Mouse (Mus musculus) left cerebral cortex, postnatal 25 days (tissue): ENCODE measurements at regions not wholly inside any gene's neighbourhood (a gene's known extent, or its start where the extent isn't known, plus 50 kb on each side); places are given as distances from the start of the nearest gene placed in this dataset.
"Not testable (repeated sequence)": the region's sequence is repeated elsewhere in the genome, so short reads cannot be mapped to it uniquely, and the experiment has no call there.

Experiments used
- DNase-seq, 2 experiments: peaks; one replicate each; pipeline ENCODE4 v3.0.0; 2022; ENCODE audit warnings: low spot score in 2 of 2, mixed read lengths in 1 of 2
- intact Hi-C: fragments of 180-260 bp; cut with DNase I; formaldehyde crosslinking; loops from one replicate; pipeline ENCODE4 v1.15.1; 2025

DNA sequence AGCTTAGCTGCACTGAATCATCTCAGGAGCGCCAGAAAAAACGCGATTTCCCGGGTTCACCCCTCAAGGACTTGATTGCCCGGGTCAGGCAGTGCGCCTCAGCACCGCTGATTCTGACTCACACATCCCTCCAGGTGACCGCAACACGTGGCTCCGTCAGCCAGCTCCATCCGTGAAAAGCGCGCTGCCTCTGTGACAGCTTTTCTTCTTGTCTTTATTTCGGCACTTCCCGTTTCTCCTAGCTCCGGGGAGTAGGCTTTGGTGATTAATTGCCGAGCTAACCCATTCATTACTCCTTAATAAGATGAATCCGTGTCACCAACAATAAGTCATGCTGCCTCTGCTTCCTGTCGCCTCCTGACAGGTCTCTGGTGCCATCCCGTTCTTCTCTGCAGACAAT lies 108.6 kb downstream of the Katnal1 start:
- no peak for DNase-seq
- intact Hi-C loops, result no loop called here

DNA sequence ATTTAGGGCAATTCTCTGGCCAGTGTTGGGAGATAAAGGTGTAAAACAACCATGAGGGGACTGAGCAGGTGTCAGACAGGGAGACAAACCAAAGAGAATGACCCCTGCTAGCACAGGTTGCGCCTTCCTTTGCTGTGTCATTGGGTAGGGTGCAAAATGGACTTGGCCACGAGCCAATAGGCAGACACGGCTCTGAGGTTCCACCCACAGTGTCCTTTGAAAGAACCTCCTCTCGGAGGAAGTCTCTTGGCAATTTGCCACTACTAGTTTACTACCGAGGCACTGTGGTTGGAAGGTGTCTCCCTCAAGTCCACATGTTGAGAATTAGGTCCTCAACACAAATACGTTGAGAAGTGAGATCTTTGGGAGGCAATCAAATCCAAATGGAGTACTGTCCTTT lies 109.7 kb downstream of the Katnal1 start:
- DNase-seq, result no peak
- intact Hi-C loops, result loop anchor here (10.0 kb wide), 1 partner anchor 705 kb away; the partner anchor contains the start of gene Wdr95

DNA sequence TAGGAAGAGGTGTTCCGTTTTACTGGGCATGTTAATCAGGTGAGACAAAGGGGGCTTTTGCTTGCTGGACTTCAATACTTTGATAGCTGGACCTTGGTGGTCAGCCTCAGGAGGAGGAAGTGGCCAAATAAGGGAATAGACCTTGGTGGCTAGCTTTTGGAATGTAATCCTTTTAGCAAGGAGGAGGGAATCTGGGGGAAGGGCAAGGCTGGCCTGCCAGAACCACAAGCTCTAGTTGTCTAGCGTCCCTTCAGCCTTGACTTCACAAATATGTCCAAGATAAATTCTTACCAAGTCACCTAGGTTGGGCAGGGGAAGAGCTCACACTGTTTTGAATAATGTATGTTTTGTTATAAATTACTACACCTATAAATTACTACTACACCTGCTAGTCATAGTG lies 110.4 kb downstream of the Katnal1 start:
- intact Hi-C loops, result loop anchor here (10.0 kb wide), 1 partner anchor 706 kb away; the partner anchor contains the start of gene Wdr95
- DNase-seq, result no peak

DNA sequence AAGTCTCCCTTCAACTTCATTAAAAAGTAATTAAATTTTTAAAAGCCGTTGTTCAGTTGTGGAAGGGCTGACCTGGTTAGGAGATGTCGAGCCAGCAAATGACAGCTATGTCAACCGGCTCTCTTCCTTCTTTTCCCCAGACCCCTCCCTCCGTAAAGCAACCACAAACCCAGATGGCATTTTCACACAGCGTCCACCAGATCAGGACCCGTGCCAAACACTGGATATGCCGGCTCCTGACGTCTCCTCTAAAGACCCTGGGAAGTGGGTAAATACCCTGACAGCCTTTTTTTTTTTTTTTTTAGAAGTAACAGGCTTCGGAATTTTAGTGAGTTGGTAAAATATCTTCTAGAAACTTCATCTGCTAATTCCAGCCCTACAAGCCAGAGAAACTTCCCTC lies 116.3 kb downstream of the Katnal1 start:
- intact Hi-C loops, result loop anchor here (2.0 to 10.0 kb wide), 3 partner anchors 18 to 712 kb away; partner anchors contain the start of gene Wdr95
- no peak for DNase-seq

GRCm38 (mm10) chr5:148812016-148812415 lies 117.1 kb downstream of the Katnal1 start:
- intact Hi-C loops, result loop anchor here (2.0 to 10.0 kb wide), 3 partner anchors 19 to 713 kb away; partner anchors contain the start of gene Wdr95
- DNase-seq, result peak; percentile 53 to 66

DNA sequence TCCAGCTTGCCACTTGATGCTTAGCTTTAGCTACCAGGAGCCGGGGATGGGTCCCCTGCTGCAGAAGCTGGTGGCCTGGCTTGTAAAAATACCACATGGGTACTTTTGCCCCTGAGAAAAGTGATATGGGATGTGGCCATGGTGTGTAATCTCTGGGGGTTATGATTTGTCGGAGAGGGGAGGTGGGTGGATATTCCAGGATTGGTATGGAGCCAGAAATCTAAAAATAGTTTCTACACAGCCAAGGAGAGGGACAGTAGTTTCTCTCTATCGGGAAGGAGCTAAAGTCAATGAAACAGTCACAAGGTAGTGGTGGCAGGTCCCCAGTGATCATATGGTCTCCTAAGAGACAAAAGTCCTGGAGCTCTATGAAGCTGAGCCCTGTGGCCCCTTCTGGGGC lies 119.6 kb downstream of the Katnal1 start:
- intact Hi-C loops, result loop anchor here (5.0 kb wide), 1 partner anchor 528 kb away; no protein-coding TSS in a partner anchor
- no peak for DNase-seq

DNA sequence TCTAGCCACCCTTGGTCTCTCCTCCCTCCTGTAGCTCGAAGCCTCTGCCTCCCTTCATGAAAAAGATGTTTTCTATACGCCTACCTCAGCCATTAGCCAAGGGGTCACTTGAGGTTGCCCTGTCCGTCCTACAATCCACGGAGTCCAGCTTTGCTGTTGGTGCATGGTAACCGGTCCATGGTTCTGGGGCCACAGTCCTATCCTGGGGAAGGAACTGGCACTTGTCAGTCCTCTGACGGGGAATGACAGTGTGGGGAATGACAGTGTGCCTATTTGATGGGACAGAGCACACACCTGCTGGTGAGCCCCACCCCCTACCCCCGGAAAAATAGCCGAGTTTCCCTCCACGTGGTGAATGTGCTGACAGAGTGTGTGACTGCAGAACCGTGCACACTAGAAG lies 120.1 kb downstream of the Katnal1 start:
- intact Hi-C loops, result loop anchor here (5.0 kb wide), 1 partner anchor 528 kb away; no protein-coding TSS in a partner anchor

DNA sequence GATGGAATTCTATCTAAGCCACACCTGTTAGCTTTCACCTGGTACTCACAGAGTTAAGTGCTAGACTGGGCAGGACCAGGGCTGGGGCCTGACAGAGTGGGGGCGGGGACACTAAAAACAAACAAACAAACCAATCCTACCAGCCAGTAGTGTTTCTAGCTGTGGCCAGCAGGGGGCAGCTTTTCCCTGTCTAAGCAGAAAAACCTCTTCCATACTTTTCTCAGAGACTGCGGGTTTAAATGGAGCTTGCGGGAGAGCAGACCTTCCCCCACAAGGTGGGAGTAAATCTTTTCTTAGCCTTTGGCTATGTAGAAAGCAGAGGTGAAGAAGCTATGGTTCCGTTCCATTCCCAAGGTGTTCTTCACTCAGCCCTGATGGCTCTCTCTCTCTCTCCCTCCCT lies 120.7 kb downstream of the Katnal1 start:
- DNase-seq, result peak; percentile 72 to 73
- intact Hi-C loops, result loop anchor here (5.0 kb wide), 1 partner anchor 529 kb away; no protein-coding TSS in a partner anchor

More for the DNA sequence above, 120.1 kb downstream of the Katnal1 start:
- no peak for DNase-seq

GRCm38 (mm10) chr5:148807612-148808011 lies 121.5 kb downstream of the Katnal1 start:
- intact Hi-C loops, result loop anchor here (5.0 kb wide), 1 partner anchor 530 kb away; no protein-coding TSS in a partner anchor
- DNase-seq, result no peak

DNA sequence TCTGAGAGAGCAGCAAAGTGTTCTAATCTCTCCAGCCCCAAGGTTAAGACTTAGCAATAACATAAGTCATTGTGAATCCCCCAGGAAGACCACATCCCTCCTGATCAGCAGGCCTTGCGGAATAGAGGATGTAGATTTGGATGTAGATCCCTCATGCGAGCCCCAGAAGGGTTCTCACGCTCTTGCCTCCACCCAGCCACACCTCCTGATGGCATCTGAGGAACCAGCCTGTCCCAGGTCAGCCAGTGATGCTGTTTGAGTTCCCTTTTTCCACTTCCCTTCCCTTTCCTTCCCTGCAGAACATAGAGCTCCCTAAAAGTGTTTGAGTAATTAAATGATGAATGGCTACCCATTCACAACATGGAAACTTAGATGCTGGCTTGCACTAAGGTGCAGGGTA lies 124.1 kb downstream of the Katnal1 start:
- DNase-seq, result no peak
- intact Hi-C loops, result loop anchor here (5.0 kb wide), 1 partner anchor 532 kb away; no protein-coding TSS in a partner anchor

DNA sequence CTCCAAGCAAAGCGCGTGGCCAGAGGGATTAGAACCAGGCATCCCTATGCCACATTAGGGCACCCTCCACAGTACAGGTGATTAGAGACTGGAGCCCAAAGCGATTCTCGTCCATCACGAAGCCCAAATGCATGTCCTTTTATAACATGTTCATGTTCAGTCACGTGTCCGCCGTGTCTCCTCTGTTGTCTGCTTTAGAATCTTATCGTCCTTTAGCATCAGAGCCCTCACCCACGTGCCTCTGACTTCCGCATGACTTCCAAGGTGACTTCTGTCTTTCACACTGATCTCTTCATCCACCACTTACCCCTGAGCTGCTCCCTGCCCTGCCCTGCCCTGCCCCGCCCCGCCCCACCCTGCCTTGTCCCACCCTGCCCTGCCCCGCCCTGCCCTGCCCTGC lies 125.3 kb downstream of the Katnal1 start:
- DNase-seq, result no peak
- intact Hi-C loops, result no loop called here

DNA sequence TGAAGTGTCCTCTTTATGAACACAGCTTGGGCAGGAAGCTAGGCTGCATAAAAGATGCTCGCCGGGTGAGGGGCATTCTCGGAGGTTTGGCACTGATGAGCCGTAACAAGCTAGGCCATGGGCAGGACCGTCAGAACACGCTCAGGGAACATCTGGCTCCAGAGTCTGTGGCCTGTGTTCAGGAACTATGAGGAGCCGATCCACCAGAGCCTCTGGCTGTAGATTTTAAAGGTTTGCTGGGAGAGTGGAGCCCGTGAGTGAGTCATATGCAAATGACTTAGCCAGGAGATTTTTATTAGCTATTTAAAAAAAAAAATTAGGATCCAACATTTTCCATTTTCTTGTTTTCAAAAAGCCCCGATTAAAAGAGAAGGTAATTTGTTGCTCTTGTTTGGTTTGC lies 126.4 kb downstream of the Katnal1 start:
- peak; percentile 20 to 22 for DNase-seq
- intact Hi-C loops, result no loop called here

DNA sequence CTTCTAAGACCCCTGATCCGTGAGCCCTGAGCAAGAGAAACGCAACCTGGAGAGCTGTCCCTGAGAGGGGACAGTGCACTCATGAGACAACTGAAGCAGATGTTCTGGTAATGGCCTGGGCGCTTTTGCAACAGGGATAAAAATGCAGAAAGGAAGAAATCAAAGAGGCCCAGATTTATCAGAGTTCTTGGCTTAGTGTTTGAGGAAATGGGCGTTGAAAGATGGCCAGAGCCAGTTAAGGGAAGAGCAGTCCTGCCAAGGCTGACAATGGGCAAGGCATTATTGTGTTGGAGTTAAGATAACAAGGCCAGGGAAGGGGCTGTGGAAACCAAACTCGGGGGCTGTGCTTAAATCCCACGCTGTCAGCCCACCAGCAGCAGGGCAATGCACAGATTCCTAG lies 130.6 kb downstream of the Katnal1 start:
- DNase-seq, result no peak
- intact Hi-C loops, result loop anchor here (10.0 kb wide), 1 partner anchor 344 kb away; no protein-coding TSS in a partner anchor

DNA sequence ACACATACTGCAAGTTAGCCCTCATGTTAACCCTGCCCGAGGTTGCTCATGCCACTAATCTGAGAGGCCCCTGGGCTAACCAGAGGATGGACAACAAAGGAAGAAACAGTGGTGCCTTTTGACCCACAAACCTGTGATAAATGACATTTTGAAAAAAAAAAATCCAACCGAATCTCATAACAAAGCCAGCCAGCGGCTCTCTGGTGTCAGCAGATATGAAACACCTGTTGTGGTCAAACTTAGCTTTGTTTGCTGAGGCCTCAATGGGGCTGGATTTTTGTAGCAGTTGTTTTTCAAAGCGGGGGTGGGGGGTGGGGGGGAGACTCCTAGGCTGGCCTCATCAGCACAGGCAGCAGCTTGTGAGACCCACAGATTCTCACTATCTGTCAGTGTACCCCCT lies 133.0 kb downstream of the Katnal1 start:
- intact Hi-C loops, result loop anchor here (10.0 kb wide), 1 partner anchor 341 kb away; no protein-coding TSS in a partner anchor

DNA sequence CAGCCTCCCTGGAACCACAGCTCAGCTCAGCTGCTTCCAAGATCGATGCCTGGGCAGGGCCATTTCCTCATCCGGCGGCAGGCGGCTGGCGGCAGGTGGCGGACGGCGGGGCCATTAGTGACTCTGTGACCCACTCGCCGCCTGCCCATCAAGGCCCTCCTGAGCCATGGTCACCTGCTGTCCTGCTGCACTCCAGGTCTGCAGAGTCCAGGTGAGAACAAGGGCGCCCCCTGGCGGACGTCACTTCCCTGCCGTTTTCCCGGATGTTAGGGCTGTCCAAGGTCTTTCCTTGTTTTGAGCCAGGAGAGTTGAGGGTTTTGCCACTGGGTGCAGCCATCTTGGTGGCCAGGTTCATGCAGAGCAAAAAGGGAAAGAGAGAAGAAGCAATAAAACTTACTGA lies 134.7 kb downstream of the Katnal1 start:
- peak; percentile 51 to 56 for DNase-seq
- intact Hi-C loops, result loop anchor here (10.0 kb wide), 1 partner anchor 340 kb away; no protein-coding TSS in a partner anchor

More for the DNA sequence above, 133.0 kb downstream of the Katnal1 start:
- no peak for DNase-seq

DNA sequence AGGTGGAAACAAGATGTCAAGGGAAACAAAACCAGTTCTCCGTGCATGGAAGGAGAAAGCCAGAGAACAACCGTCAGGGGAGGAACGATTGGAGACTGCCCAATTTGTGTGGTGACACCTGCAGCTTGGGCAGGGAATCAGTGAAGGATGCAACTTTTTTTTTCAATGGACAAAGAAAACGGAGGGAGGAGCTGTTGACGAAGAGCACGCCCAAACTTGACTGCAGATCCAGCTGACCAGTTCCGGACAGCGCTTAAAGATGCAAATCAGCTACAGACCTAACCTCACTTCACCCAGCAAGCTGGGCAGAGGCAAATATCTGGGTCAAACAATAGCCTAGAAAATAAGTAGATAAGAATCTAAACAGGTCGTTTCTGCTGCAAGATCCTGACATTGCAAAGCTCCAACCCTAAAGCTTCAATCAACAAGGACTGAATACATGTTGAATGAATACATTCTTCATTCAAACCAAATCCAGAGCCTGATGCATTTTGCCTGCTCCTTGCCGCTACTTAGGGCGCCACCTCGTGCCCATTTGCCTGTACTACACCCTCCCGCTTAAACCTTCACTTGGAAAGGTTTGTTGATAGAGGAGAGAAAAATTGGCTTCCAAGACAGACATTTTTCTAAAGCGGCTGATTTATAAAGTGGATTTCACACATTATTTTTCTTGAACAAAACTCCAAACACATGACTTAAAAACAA lies 136.2 kb downstream of the Katnal1 start:
- intact Hi-C loops, result loop anchor here (1.0 to 10.0 kb wide), 3 partner anchors 242 to 468 kb away; no protein-coding TSS in a partner anchor
- DNase-seq, result peak; percentile 86 to 92

GRCm38 (mm10) chr5:148791651-148792050 lies 137.5 kb downstream of the Katnal1 start:
- no peak for DNase-seq
- intact Hi-C loops, result loop anchor here (2.0 to 10.0 kb wide), 3 partner anchors 337 to 467 kb away; no protein-coding TSS in a partner anchor

GRCm38 (mm10) chr5:148790343-148790742 lies 138.8 kb downstream of the Katnal1 start:
- intact Hi-C loops, result loop anchor here (2.0 to 10.0 kb wide), 2 partner anchors 336 to 458 kb away; no protein-coding TSS in a partner anchor
- DNase-seq, result not testable (repeated sequence)

DNA sequence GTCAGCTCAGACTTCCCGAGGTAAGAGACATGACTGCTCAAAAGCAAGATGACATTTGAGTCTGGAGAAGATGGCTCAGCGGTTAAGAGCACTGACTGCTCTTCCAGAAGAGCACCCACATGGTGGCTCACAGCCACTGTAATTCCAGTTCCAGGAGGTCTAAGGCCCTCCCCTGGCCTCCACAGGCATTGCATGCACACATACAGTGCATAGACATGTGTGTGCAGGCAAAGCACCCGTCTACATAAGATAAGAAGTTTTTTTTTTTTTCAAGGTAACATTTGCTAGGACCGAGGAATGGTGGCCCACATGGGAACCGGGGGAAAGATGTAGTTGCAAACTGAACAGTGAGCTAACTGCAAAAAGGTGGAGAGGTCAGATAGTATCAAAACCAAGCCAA lies 139.3 kb downstream of the Katnal1 start:
- intact Hi-C loops, result loop anchor here (2.0 to 10.0 kb wide), 2 partner anchors 335 to 457 kb away; no protein-coding TSS in a partner anchor
- DNase-seq, result no peak

GRCm38 (mm10) chr5:148789147-148789566 lies 140.0 kb downstream of the Katnal1 start:
- intact Hi-C loops, result no loop called here
- DNase-seq, result no peak
